Mouse (Mus musculus) B cell, adult (primary cell): ENCODE data around the gene Vangl1. TPM values are rescaled to one million over a fixed set of nuclear protein-coding genes. Genes with fewer than 3 reads are reported as not detected.

ENCODE experiments used
- total RNA-seq: library from RNA; stranded (reverse); gene quantifications from 4 replicates; pipeline ENCODE4 v1.2.4, GENCODE M21; 2023; ENCODE audit not compliant: inconsistent age

Gene Vangl1
- total RNA-seq, result not detected in 4 replicates

GRCm38 (mm10) chr3:102203781-102204721, at the start of gene Vangl1:
Gene Vangl1 (minus strand): TSS chr3:102204693.

Other genes starting within 250 kb of the Vangl1 start
- not detected in 4 replicates for gene Nhlh2, start 194.6 kb downstream of the Vangl1 start, total RNA-seq
- not detected in 4 replicates for gene Casq2, start 118.3 kb downstream of the Vangl1 start, total RNA-seq